Mouse (Mus musculus) midbrain, embryonic 11.5 days (tissue): Measurements from ENCODE around the gene Wnt5b. TPM values are rescaled to one million over a fixed set of nuclear protein-coding genes. Genes with fewer than 3 reads are reported as not detected.

Experiments used
- ATAC-seq: fragments of 200-750 bp; cut with Nextera tagmentation; 2 replicates; pipeline ENCODE4 v1.8.0; 2017; ENCODE audit warnings: moderate TSS enrichment, moderate library complexity; ENCODE audit not compliant: low FRiP score
- DNase-seq: peaks from one replicate; pipeline ENCODE4 v3.0.0; 2015; ENCODE audit warnings: low spot score; ENCODE audit errors: missing footprints
- H3K27ac ChIP-seq: fragments of 300-500 bp; sonication (generic); 2 replicates; pipeline ENCODE4 v1.5.1; 2014; ENCODE audit warnings: low read depth, low read length
- H3K27me3 ChIP-seq: fragments of 300-500 bp; sonication (generic); 2 replicates; pipeline ENCODE4 v1.6.1; 2014; ENCODE audit warnings: mild to moderate bottlenecking, low read length, moderate library complexity, mixed read lengths; ENCODE audit not compliant: control insufficient read depth, insufficient read depth
- H3K36me3 ChIP-seq: fragments of 300-500 bp; sonication (generic); 2 replicates; pipeline ENCODE4 v1.6.1; 2014; ENCODE audit warnings: mild to moderate bottlenecking, low read length, moderate library complexity, mixed read lengths; ENCODE audit not compliant: control insufficient read depth, insufficient read depth
- H3K4me1 ChIP-seq: fragments of 300-500 bp; sonication (generic); 2 replicates; pipeline ENCODE4 v1.6.1; 2014; ENCODE audit warnings: low read length; ENCODE audit not compliant: control insufficient read depth, insufficient read depth
- H3K4me2 ChIP-seq: fragments of 300-500 bp; sonication (generic); 2 replicates; pipeline ENCODE4 v1.6.1; 2014; ENCODE audit warnings: mild to moderate bottlenecking, moderate library complexity
- H3K4me3 ChIP-seq: fragments of 300-500 bp; sonication (generic); 2 replicates; pipeline ENCODE4 v1.5.1; 2014; ENCODE audit warnings: low read depth, low read length
- H3K9ac ChIP-seq: fragments of 300-500 bp; sonication (generic); 2 replicates; pipeline ENCODE4 v1.6.1; 2014; ENCODE audit warnings: low read length
- H3K9me3 ChIP-seq: fragments of 300-500 bp; sonication (generic); 2 replicates; pipeline ENCODE4 v1.6.1; 2016; ENCODE audit warnings: low read length; ENCODE audit not compliant: control insufficient read depth
- WGBS: fragments of 180-500 bp; shearing (Covaris S2); extraction: QIAGEN DNeasy Blood & Tissue Kit; methylation state at CpG from one replicate; pipeline ENCODE4 v1.1.7; 2014; 5-methylcytosine and 5-hydroxymethylcytosine counted together
- polyA plus RNA-seq: library from polyadenylated mRNA; unstranded; fragments of >200 nt; fragmentation: Nextera tagmentation; extraction: Ambion mirVana; gene quantifications from 2 replicates; pipeline ENCODE4 v1.2.1, GENCODE M21; 2014

The Wnt5b gene
- polyA plus RNA-seq, 1 experiment from 2014 or later = 9.2 TPM

GRCm38 (mm10) chr6:119401545-119402304 lies 142.4 kb downstream of the Wnt5b start:
- DNase-seq = no peak
- H3K27me3 ChIP-seq = no peaks in the 10 kb centered on the region
- H3K4me2 ChIP-seq = no peak overlapping the region
- no peak overlapping the region for H3K27ac ChIP-seq
- H3K9me3 ChIP-seq = no peaks in the 10 kb centered on the region
- WGBS = 94% methylated on average over 8 of the region's 8 CpGs
- H3K4me3 ChIP-seq = no peak overlapping the region
- no peak for ATAC-seq
- no peak overlapping the region for H3K9ac ChIP-seq
- H3K36me3 ChIP-seq = no peaks in the 10 kb centered on the region
- H3K4me1 ChIP-seq = no peaks in the 10 kb centered on the region

- no peaks in the 10 kb centered on the region for H3K4me1 ChIP-seq
- no peak overlapping the region for H3K9ac ChIP-seq
- H3K27me3 ChIP-seq = no peaks in the 10 kb centered on the region
- no peaks in the 10 kb centered on the region for H3K36me3 ChIP-seq
- no peak overlapping the region for H3K4me2 ChIP-seq
- no peak overlapping the region for H3K27ac ChIP-seq
- ATAC-seq = no peak
- no peaks in the 10 kb centered on the region for H3K9me3 ChIP-seq
- WGBS = 89% methylated on average over 3 of the region's 3 CpGs
- no peak for DNase-seq
- no peak overlapping the region for H3K4me3 ChIP-seq
These were observed 143.5 kb downstream of the Wnt5b start for GRCm38 (mm10) chr6:119400649-119401048.

- Histone ChIP-seq H3K4me2 (no peak overlapping the region), H3K9me3 (no peaks in the 10 kb centered on the region), H3K4me1 (no peaks in the 10 kb centered on the region), H3K4me3 (no peak overlapping the region), H3K27ac (no peak overlapping the region), H3K27me3 (no peaks in the 10 kb centered on the region), H3K9ac (no peak overlapping the region), H3K36me3 (no peaks in the 10 kb centered on the region)
- no peak for ATAC-seq
- 95% methylated on average over 3 of the region's 3 CpGs for WGBS
- no peak for DNase-seq
These were observed 144.8 kb downstream of the Wnt5b start for GRCm38 (mm10) chr6:119399371-119399770.

GRCm38 (mm10) chr6:119396309-119396634 lies 147.9 kb downstream of the Wnt5b start:
- H3K9me3 ChIP-seq = no peaks in the 10 kb centered on the region
- no peaks in the 10 kb centered on the region for H3K27me3 ChIP-seq
- WGBS = 77% methylated on average over 5 of the region's 5 CpGs
- no peak overlapping the region for H3K4me2 ChIP-seq
- H3K4me3 ChIP-seq = no peak overlapping the region
- no peak for ATAC-seq
- H3K36me3 ChIP-seq = no peaks in the 10 kb centered on the region
- H3K27ac ChIP-seq = no peak overlapping the region
- DNase-seq = no peak
- no peak overlapping the region for H3K9ac ChIP-seq
- no peaks in the 10 kb centered on the region for H3K4me1 ChIP-seq

- 86% methylated on average over 14 of the region's 14 CpGs for WGBS
- no peak for DNase-seq
- no peaks in the 10 kb centered on the region for H3K36me3 ChIP-seq
- H3K9me3 ChIP-seq = no peaks in the 10 kb centered on the region
- no peak overlapping the region for H3K4me3 ChIP-seq
- no peak overlapping the region for H3K9ac ChIP-seq
- no peak overlapping the region for H3K27ac ChIP-seq
- H3K4me1 ChIP-seq = no peaks in the 10 kb centered on the region
- H3K27me3 ChIP-seq = no peaks in the 10 kb centered on the region
- no peak for ATAC-seq
- H3K4me2 ChIP-seq = no peak overlapping the region
These were observed 148.5 kb downstream of the Wnt5b start for GRCm38 (mm10) chr6:119395421-119396308.

- no peak overlapping the region for H3K4me2 ChIP-seq
- H3K36me3 ChIP-seq = no peaks in the 10 kb centered on the region
- no peaks in the 10 kb centered on the region for H3K27me3 ChIP-seq
- 89% methylated on average over 9 of the region's 9 CpGs for WGBS
- no peak overlapping the region for H3K4me3 ChIP-seq
- no peak overlapping the region for H3K9ac ChIP-seq
- H3K9me3 ChIP-seq = no peaks in the 10 kb centered on the region
- no peak for DNase-seq
- H3K27ac ChIP-seq = no peak overlapping the region
- ATAC-seq = no peak
- 0 out of 2 replicates have a peak, but pooled peaks cover 2% of the 10 kb centered on the region for H3K4me1 ChIP-seq
These were observed 151.3 kb downstream of the Wnt5b start for GRCm38 (mm10) chr6:119392836-119393235.

GRCm38 (mm10) chr6:119390728-119391127 lies 153.4 kb downstream of the Wnt5b start:
- DNase-seq (no peak), ATAC-seq (no peak)
- no peaks in the 10 kb centered on the region for H3K9me3 ChIP-seq
- no peak overlapping the region for H3K4me2 ChIP-seq
- H3K4me1 ChIP-seq = peaks cover 9% of the 10 kb centered on the region
- no peak overlapping the region for H3K27ac ChIP-seq
- H3K9ac ChIP-seq = no peak overlapping the region
- H3K27me3 ChIP-seq = no peaks in the 10 kb centered on the region
- H3K36me3 ChIP-seq = no peaks in the 10 kb centered on the region
- no peak overlapping the region for H3K4me3 ChIP-seq
- 90% methylated on average over 4 of the region's 4 CpGs for WGBS

- H3K4me1 ChIP-seq = peaks cover 9% of the 10 kb centered on the region
- H3K27ac ChIP-seq = peak overlapping the region; percentile 42; the same call in 1 of the 2 replicates
- peak overlapping the region; percentile 82 for H3K4me3 ChIP-seq
- H3K4me2 ChIP-seq = peak overlapping the region; percentile 57
- no peaks in the 10 kb centered on the region for H3K9me3 ChIP-seq
- no peaks in the 10 kb centered on the region for H3K27me3 ChIP-seq
- peak overlapping the region; percentile 59 for H3K9ac ChIP-seq
- no peak for DNase-seq
- no peaks in the 10 kb centered on the region for H3K36me3 ChIP-seq
- WGBS = 28% methylated on average over 10 of the region's 10 CpGs
- ATAC-seq = peak; percentile 5; the same call in 1 of the 2 replicates
These were observed 155.1 kb downstream of the Wnt5b start for GRCm38 (mm10) chr6:119389089-119389488.

- peak; percentile 99 for ATAC-seq
- Histone ChIP-seq H3K27ac (peak overlapping the region; percentile 84), H3K9ac (peak overlapping the region; percentile 88), H3K36me3 (no peaks in the 10 kb centered on the region), H3K4me3 (peak overlapping the region; percentile 82), H3K4me2 (peak overlapping the region; percentile 85), H3K4me1 (peaks cover 9% of the 10 kb centered on the region), H3K9me3 (no peaks in the 10 kb centered on the region), H3K27me3 (no peaks in the 10 kb centered on the region)
- peak; percentile 100 for DNase-seq
- under 1% methylated on average over 45 of the region's 53 CpGs for WGBS
These were observed 155.5 kb downstream of the Wnt5b start for GRCm38 (mm10) chr6:119388650-119389012.
